Mouse (Mus musculus) v-Abl transformed pro-B cells (cell line): ENCODE results near the gene Mapt.

Source experiments
- in situ Hi-C, 2 experiments: fragments of 400-800 bp; cut with MboI; formaldehyde crosslinking; loops; one replicate each; pipeline ENCODE4 v1.15.1; 2025; ENCODE audit not compliant: unreplicated experiment in 2 of 2

Gene Mapt

GRCm38 (mm10) chr11:104306483-104306882, 75.3 kb downstream of the Mapt start:
- in situ Hi-C loops = loop anchor here in 1 of 2 experiments (5.0 kb wide), 1 partner anchor 816 kb away; no protein-coding TSS in a partner anchor

GRCm38 (mm10) chr11:104307136-104307535, 75.9 kb downstream of the Mapt start:
- in situ Hi-C loops = loop anchor here in 1 of 2 experiments (5.0 kb wide), 1 partner anchor 815 kb away; no protein-coding TSS in a partner anchor

- in situ Hi-C loops = loop anchor here (5.0 to 10.0 kb wide), 4 partner anchors 148 to 815 kb away; partner anchors contain the start of gene Mettl2 (in 1 of the 2)
These were observed 78.4 kb downstream of the Mapt start for GRCm38 (mm10) chr11:104309377-104310225.

DNA sequence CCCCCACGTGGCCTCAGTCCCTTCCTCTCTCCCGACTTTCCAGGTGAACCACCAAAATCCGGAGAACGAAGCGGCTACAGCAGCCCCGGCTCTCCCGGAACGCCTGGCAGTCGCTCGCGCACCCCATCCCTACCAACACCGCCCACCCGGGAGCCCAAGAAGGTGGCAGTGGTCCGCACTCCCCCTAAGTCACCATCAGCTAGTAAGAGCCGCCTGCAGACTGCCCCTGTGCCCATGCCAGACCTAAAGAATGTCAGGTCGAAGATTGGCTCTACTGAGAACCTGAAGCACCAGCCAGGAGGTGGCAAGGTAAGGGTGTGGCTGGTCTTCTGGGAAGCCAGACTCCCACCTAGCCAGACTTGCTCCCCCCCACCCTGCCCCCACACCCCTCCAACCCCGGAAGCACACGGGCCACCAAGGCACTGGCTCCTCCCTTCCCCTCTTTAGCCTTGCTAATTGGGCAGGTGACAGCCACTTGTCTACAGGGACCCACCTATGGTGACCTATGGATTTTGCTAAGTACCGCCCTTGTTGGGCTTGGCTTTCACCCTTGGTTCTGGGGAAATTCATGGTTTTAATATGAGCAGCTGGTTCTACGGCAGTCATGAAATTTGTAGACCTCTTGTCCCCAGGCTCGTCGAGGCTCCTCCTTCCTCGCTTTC, 79.2 kb downstream of the Mapt start:
- in situ Hi-C loops = loop anchor here (5.0 to 10.0 kb wide), 3 partner anchors 147 to 814 kb away; partner anchors contain the start of gene Mettl2 (in 1 of the 2)

GRCm38 (mm10) chr11:104311643-104312042, 80.5 kb downstream of the Mapt start:
- in situ Hi-C loops = loop anchor here (5.0 to 10.0 kb wide), 3 partner anchors 146 to 813 kb away; partner anchors contain the start of gene Mettl2 (in 1 of the 2)

- in situ Hi-C loops = loop anchor here (5.0 to 10.0 kb wide), 4 partner anchors 147 to 809 kb away; partner anchors contain the start of gene Mettl2 (in 1 of the 2)
These were observed 84.5 kb downstream of the Mapt start for GRCm38 (mm10) chr11:104315703-104316102.

DNA sequence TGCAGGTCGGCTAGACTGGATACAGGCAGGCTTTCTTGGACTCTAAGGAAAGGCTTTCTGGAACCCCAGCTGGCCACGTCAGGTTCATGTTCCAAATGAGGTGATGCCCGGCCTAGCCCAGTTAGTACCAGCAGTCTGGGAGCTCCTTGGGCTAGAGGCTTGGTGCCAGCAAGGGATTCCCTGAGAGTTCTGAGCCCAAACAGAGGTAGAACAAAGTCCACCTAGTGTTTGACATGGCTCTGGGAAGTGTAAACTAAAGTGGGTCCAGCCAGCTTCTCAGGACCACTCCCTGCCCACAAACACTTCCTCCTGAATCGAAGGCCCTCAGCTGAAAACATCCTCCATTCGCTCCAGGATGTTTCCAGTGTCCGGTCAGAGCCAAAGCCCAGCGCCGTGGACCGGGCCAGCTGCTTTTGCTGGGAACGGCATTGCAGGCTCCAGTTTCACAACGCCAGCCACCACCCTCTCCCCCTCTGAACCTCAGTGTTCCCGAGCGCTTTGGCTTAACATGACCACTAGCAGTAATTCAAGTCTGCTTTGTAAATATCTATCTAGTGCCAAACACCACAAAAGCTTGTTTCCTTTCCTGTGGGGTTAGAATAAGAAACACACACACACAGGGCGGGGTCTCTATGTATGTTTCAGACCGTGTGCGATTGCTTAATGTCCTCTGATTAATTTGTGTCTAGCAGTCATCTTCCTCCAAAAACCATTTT, 85.7 kb downstream of the Mapt start:
- in situ Hi-C loops = loop anchor here (5.0 to 10.0 kb wide), 4 partner anchors 145 to 808 kb away; partner anchors contain the start of gene Mettl2 (in 1 of the 2)

GRCm38 (mm10) chr11:104317631-104318030, 86.4 kb downstream of the Mapt start:
- in situ Hi-C loops = loop anchor here (5.0 to 10.0 kb wide), 4 partner anchors 145 to 807 kb away; partner anchors contain the start of gene Mettl2 (in 1 of the 2)

DNA sequence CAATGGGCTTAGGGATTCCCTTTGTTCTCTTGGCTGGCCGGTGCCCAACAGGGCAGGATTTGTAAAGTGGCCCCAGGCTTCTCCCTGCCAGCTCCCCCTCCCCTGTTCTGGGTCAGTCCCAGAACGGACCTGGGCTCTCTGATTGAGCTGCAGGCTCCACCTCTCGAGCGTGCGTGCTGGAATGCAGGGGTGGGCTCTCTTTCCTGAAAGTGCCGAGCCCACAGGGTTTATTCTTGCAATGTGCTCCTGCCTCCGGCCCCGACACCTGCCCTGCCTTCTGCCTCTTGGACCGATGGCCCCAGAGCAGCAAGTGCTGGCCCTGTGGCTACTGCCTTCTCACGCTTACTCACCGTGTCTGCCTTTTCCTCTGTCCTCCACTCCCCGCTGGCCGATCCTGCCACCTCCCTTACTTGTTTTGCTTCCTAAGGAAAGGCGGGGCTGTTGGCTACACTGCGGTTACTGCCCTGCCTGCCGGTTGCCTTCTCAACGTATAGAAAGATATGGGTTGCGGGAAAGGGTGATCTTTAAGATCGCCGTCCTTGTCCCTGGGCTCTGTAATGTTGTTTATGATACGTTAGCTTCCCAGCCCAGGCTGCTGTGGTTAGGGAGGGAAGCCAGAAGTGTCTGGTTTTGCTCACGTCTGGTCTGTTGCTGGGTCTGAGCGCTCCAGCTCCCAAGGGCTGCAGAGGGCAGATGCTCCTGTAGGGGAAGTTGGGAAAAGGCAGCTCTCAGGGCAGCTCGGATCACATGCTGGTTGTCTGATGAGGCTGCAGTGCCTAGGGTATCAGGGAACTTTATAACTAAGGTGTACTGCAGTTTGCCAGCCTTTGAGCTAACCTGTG, 88.0 kb downstream of the Mapt start:
- in situ Hi-C loops = loop anchor here (5.0 to 10.0 kb wide), 4 partner anchors 143 to 806 kb away; partner anchors contain the start of gene Mettl2 (in 1 of the 2)

GRCm38 (mm10) chr11:104320511-104320910, 89.3 kb downstream of the Mapt start:
- in situ Hi-C loops = no loop called here

DNA sequence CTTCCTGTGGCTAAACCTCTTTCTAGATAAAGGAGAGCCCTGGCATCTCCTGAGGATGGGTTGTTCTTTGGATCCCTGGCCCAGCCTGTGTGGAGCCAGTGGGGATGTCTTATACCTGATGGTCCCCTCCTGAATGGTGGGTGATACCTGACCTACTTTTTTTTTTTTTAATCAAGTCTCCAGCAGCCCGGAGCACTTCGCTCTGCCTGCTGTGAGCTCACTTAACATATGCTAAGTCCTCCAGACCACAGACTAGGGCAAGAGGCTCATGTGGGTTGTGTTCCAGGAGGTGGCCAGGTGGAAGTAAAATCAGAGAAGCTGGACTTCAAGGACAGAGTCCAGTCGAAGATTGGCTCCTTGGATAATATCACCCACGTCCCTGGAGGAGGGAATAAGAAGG, 91.0 kb downstream of the Mapt start:
- in situ Hi-C loops = no loop called here

GRCm38 (mm10) chr11:104327462-104327861, 96.3 kb downstream of the Mapt start:
- in situ Hi-C loops = no loop called here

DNA sequence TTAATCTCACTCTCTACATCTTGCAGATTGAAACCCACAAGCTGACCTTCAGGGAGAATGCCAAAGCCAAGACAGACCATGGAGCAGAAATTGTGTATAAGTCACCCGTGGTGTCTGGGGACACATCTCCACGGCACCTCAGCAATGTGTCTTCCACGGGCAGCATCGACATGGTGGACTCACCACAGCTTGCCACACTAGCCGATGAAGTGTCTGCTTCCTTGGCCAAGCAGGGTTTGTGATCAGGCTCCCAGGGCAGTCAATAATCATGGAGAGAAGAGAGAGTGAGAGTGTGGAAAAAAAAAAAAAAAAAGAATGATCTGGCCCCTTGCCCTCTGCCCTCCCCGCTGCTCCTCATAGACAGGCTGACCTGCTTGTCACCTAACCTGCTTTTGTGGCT, 96.8 kb downstream of the Mapt start:
- in situ Hi-C loops = no loop called here

- in situ Hi-C loops = no loop called here
These were observed 98.2 kb downstream of the Mapt start for GRCm38 (mm10) chr11:104329185-104329926.

GRCm38 (mm10) chr11:104330151-104330550, 99.0 kb downstream of the Mapt start:
- in situ Hi-C loops = no loop called here

DNA sequence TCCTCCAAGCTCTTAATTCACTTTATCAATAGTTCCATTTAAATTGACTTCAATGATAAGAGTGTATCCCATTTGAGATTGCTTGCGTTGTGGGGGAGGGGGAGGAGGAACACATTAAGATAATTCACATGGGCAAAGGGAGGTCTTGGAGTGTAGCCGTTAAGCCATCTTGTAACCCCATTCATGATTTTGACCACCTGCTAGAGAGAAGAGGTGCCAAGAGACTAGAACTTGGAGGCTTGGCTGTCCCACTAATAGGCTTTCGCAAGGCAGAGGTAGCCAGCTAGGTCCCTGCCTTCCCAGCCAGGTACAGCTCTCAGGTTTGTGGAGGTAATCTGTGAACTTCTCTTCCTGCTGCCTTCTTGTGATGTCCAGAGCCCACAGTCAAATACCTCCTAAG, 100.0 kb downstream of the Mapt start:
- in situ Hi-C loops = no loop called here

DNA sequence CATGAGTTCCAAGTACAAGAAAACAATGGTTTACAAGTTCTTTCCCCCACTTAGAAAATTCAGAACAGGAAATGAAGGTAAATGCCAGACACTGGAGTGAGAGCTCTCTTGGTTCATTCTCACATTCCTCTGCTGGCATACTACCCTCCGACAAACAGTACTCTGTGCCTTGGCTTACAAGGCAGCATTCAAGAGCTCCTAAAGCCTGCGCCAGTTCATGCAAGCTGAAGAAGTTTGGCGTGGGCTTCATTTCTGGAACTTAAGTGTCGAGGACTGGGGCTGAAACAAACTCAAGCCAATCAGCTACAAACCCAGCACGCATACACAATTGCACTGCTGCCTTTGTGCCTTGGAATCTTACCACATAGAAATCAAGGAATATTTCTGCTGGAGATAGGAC, 100.9 kb downstream of the Mapt start:
- in situ Hi-C loops = no loop called here

DNA sequence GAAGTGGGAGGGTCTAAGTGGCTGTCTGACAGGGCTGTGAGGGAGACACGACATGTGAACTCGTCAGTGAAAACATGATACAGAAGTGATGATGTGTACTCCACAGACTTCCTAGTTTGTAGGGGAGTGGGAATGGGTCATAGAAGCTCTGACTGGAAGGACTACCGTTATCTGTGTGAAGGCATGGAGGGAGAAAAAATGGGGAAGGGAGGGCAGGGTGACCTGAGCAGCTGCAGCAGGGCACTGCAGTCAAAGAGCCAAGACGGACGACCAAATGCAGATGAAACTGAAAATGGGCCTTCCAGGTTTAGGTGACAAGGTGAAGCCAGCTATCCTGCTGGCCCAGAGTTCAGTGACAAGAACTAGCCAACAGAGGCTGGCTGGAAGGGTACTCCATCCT, 102.9 kb downstream of the Mapt start:
- in situ Hi-C loops = no loop called here

DNA sequence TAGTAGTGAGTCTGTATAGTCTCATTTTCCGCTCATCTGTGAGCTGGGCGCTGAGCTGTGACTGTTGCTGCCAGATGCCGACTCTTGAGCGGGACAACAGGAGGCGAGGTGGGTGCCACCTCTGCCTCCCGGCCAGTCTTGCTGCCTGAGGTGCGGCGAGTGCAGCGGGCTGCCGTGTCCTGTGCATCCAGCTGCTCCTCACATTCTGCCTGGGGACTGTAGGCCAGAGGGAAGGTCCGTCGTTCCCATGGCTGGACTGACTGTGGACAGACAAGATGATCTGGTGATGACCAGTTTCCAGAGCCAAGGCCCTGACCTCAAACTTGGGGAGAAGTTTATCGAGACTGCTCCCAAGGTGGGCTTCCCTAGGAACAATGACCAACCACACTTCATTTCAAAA, 103.8 kb downstream of the Mapt start:
- in situ Hi-C loops = no loop called here
